Mouse (Mus musculus) small intestine, adult 2 months (tissue): ENCODE measurements around the gene Zfp683. TPM values are rescaled to one million over a fixed set of nuclear protein-coding genes. Genes with fewer than 3 reads are reported as not detected.

Experiments used
- H3K27ac ChIP-seq: fragments of 200-500 bp; 2 replicates; pipeline ENCODE4 v1.5.1; 2012; ENCODE audit warnings: low read depth, low read length, control low read depth, inconsistent platforms; ENCODE audit not compliant: insufficient read depth
- H3K27me3 ChIP-seq: fragments of 200-500 bp; 2 replicates; pipeline ENCODE4 v1.6.1; 2012; ENCODE audit warnings: mild to moderate bottlenecking, moderate library complexity, low read length, inconsistent platforms; ENCODE audit not compliant: control insufficient read depth, insufficient read depth
- H3K36me3 ChIP-seq: fragments of 200-500 bp; 2 replicates; pipeline ENCODE4 v1.6.1; 2012; ENCODE audit warnings: mild to moderate bottlenecking, low read length, control low read depth, inconsistent platforms; ENCODE audit not compliant: control insufficient read depth, insufficient read depth
- H3K4me1 ChIP-seq: fragments of 200-500 bp; 2 replicates; pipeline ENCODE4 v1.6.1; 2012; ENCODE audit warnings: low read length, inconsistent platforms, mixed read lengths; ENCODE audit not compliant: control insufficient read depth, insufficient read depth, insufficient read length
- H3K4me3 ChIP-seq: fragments of 200-500 bp; 2 replicates; pipeline ENCODE4 v1.5.1; 2012; ENCODE audit warnings: low read depth, mild to moderate bottlenecking, control low read depth, inconsistent platforms, low read length, moderate library complexity
- CTCF ChIP-seq: fragments of 200-500 bp; IDR thresholded peaks from 2 replicates; pipeline ENCODE4 v1.5.1; 2012; ENCODE audit warnings: low read depth, mild to moderate bottlenecking, control low read depth, inconsistent platforms, low read length, moderate library complexity, mixed read lengths; ENCODE audit not compliant: insufficient replicate concordance, insufficient read length; ENCODE audit errors: extremely low read depth
- POLR2A ChIP-seq: fragments of 200-500 bp; IDR thresholded peaks from 2 replicates; pipeline ENCODE4 v1.6.1; 2012; ENCODE audit warnings: low read depth, mild to moderate bottlenecking, control low read depth, inconsistent platforms, low read length, moderate library complexity
- WGBS: fragments of 180-500 bp; shearing (Covaris S2); methylation state at CpG from one replicate; pipeline ENCODE4 v1.1.7; 2018; 5-methylcytosine and 5-hydroxymethylcytosine counted together
- polyA plus RNA-seq: library from polyadenylated mRNA; depleted of rRNA; stranded (reverse); fragments of >200 nt; gene quantifications from 2 replicates; pipeline ENCODE4 v1.2.3, GENCODE M21; 2012

Gene Zfp683
- polyA plus RNA-seq, 1 experiment = 1.3 TPM

DNA sequence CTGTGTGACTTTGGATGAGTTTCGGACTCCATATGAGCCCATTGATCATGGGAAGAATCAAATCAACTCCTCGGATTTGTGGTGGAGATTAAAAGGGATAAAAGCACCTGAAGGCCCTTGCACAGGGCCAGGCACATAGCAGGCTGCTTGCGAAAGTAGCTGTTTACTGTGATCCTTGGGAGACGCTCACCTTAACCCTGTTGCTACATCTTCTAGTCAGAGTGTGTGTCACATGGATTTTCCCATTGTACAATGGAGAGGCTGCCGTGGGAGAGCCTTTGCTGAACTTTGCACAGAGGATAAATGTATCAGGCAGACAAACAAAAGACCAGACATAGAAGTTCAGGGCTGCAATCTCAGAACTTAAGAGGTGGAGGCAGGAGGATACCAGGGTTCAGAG is 1.7 kb upstream of the Zfp683 start:
- Histone ChIP-seq H3K4me3 (no peak overlapping the region), H3K27ac (no peak overlapping the region), H3K36me3 (no peaks in the 10 kb centered on the region), H3K4me1 (0 out of 2 replicates have a peak, but pooled peaks cover 2% of the 10 kb centered on the region), H3K27me3 (no peaks in the 10 kb centered on the region)
- TF ChIP-seq CTCF = no peak
- no peak for TF ChIP-seq POLR2A
- 73% methylated on average over 5 of the region's 5 CpGs for WGBS

DNA sequence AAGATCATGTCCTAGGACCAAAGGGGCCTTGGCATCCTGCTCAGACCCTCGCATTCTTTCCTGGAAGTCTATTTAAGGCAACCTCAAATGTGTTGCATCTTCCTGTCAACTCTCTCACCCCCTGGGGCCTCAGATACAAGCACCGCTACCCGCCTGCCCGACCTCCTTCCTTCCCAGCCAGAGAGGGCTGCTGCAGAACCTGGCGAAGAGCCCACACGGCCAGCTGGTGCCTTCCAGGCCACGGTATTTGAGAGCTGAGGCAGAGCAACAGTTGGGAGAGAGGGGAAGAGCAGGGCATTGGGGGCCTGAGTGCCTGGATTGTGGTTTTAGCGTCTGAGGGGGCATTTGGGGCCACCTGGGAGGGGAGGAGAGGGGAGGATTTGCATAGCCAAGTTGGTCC is 1.1 kb upstream of the Zfp683 start:
- WGBS = 18% methylated on average over 8 of the region's 8 CpGs
- H3K4me3 ChIP-seq = no peak overlapping the region
- no peaks in the 10 kb centered on the region for H3K27me3 ChIP-seq
- H3K36me3 ChIP-seq = no peaks in the 10 kb centered on the region
- H3K27ac ChIP-seq = no peak overlapping the region
- TF ChIP-seq POLR2A (no peak), CTCF (no peak)
- 0 out of 2 replicates have a peak, but pooled peaks cover 2% of the 10 kb centered on the region for H3K4me1 ChIP-seq

DNA sequence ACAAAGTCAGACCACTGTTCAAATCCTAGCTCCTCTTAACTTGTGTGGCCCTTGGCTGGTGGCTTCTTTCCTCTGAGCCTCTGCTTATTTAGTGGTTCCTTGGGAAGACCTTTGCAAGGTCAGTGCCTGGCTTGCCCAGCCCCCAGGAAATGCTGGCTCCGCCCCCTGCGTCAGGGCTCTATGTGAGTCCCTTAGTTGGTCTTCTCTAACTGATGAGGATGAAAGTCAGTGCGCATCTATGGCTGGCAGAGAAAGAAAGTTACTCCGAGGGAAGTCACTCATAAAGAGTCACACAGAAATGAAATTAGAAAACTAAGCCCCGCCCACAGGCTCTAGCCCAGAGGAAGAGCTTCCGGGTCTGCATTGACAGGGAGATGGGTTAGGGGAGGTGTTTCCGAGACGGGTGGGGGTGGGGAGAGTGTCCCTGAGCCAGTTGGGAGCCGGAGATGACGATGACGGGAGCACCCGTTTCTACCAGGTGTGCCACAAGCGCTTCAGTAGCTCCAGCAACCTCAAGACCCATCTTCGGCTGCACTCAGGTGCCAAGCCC is 4.6 kb downstream of the Zfp683 start:
- H3K27ac ChIP-seq = 0 out of 2 replicates have a peak overlapping the region, but pooled peaks have one; percentile 13
- H3K36me3 ChIP-seq = no peaks in the 10 kb centered on the region
- WGBS = 50% methylated on average over 14 of the region's 14 CpGs
- no peak for TF ChIP-seq CTCF
- TF ChIP-seq POLR2A = no peak
- H3K27me3 ChIP-seq = no peaks in the 10 kb centered on the region
- peaks cover 30% of the 10 kb centered on the region for H3K4me1 ChIP-seq
- 0 out of 2 replicates have a peak overlapping the region, but pooled peaks have one; percentile 6 for H3K4me3 ChIP-seq

DNA sequence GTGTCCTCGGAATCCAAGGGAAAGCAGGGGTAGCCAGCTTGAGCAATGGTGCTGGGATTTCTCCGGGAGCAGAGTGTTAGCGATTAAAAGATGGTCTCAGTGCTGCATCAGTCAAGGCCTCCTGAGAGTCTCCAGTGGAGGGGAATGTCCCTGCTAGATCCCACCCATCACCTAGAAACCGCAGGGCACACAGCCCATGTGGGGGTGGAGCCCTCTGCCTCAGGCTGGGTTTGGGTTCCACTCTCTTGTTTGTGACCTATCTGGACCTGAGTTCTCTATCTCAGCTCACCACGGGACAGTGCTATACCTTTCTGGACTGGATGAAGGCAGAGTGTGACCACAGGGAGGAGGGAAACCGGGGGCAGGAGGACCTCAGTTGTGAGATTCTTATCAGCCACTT is 5.3 kb downstream of the Zfp683 start:
- Histone ChIP-seq H3K27ac (0 out of 2 replicates have a peak overlapping the region, but pooled peaks have one; percentile 17), H3K4me1 (peaks cover 30% of the 10 kb centered on the region), H3K4me3 (no peak overlapping the region), H3K27me3 (no peaks in the 10 kb centered on the region), H3K36me3 (no peaks in the 10 kb centered on the region)
- 83% methylated on average over 6 of the region's 6 CpGs for whole genome bisulfite sequencing
- no peak for TF ChIP-seq CTCF
- TF ChIP-seq POLR2A = no peak

DNA sequence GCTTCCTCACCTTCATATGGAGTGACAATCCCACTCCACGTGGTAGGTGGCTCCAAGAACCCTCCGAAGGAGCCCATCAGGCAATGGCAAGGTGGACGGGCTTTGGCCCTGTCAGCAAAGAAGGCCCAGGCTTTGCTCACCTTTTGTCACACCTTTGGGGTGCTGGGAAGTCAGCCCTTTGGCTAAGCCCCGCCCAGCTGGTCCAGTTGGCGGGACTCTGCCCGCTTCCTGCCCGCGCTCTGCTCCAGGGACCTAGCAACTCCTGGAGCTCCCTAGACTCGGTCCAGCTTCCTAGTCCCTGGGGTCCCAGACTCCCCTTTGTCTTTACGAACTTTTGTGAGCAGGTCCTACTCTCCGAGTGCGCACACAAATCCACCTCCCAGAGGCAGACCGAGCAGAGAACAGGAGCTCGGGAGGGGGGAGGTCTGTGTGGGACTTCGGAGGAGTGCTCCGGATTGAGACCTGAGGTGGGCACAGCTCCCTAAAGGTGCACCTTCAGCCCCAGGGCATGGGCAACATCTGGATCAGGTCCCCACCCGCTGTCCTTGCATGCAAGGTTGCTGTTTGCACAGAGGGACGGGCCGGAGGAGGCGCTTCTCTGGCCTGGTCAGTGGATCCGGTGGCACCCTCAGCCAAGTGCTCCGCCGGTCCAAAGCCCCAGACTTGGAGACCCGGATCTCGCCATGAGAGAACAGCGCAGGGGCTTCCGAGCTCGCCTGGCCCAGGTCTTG is 6.7 kb downstream of the Zfp683 start, which contains the start of gene Crybg2:
TSS of gene Crybg2 (plus strand) at position 681 of the 731 bp plus-strand sequence.
- TF ChIP-seq POLR2A = no peak
- TF ChIP-seq CTCF = no peak
- Histone ChIP-seq H3K36me3 (no peaks in the 10 kb centered on the region), H3K27me3 (no peaks in the 10 kb centered on the region), H3K4me1 (peaks cover 39% of the 10 kb centered on the region), H3K4me3 (peak within 1 kb of the TSS; percentile 38), H3K27ac (peak within 1 kb of the TSS; percentile 100)
- WGBS = 39% methylated on average over 28 of the region's 28 CpGs

DNA sequence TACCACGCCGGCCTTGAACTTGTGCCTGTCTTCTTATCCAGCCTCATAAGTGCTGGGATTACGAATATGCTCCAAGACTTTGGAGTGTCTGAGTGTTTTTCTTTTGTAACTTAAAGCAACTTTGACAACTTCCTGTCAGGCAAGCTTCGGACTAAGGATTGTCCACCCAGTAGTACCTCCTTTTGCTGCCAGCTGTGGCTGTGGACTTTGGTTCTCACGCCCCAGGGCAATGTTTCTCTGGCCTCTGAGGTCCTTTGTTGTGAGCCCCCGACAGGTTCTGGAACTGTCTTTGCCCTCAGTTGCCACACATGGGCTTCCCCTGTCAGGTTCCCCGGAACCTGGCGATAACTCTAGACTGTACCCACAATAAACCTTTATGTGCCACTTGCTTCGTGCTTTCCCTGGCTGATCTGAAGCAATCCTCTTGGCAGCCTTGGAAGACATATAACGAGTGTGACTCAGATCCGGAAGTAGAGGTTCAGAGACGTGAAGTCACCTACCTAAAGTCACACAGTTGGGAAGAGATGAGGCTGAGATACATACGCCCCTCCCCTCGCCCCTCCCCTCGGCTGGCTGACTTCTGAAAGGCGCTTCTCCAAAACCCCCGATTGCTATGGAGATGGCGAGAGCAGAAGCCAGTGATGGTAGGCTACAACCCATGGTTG is 7.7 kb downstream of the Zfp683 start:
- TF ChIP-seq POLR2A = peak; percentile 8; the same call in 1 of the 2 replicates
- no peak for TF ChIP-seq CTCF
- Histone ChIP-seq H3K36me3 (no peaks in the 10 kb centered on the region), H3K4me1 (peaks cover 40% of the 10 kb centered on the region), H3K27ac (peak overlapping the region; percentile 100), H3K4me3 (peak overlapping the region; percentile 31), H3K27me3 (no peaks in the 10 kb centered on the region)
- WGBS = 18% methylated on average over 18 of the region's 18 CpGs

DNA sequence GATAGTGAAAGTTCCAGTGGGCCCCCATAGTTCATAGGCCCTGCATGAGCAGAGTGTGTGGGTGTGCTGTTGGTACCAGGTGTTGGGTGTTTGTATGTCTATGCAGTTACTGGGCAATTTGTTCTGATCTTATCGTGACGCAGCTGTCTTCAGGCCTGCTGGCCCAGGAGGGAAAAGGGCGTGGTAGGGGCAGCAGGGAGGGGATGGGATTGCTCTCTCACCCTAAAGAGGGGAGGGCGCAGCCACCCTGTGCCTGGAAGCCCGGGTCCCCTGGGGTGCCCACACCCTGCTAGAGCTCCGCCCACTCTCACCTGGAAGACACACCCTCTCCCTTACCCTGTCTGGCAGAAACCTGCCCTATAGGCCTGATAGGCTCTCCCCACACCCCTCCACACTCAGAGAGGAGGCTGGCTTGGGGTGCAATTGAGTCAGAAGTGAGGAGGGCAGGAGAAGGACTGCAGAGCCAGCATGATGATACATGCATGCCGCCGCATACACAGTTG is 8.4 kb downstream of the Zfp683 start:
- Histone ChIP-seq H3K27ac (peak overlapping the region; percentile 100), H3K27me3 (no peaks in the 10 kb centered on the region), H3K4me1 (peaks cover 41% of the 10 kb centered on the region), H3K4me3 (peak overlapping the region; percentile 31), H3K36me3 (no peaks in the 10 kb centered on the region)
- TF ChIP-seq POLR2A (peak; percentile 67), CTCF (no peak)
- 23% methylated on average over 8 of the region's 8 CpGs for WGBS
